Mouse (Mus musculus) embryo, embryonic 9.5 days (tissue): Measurements from ENCODE around the gene Sdhc.
"Not testable (repeated sequence)": the region's sequence is repeated elsewhere in the genome, so short reads cannot be mapped to it uniquely, and the experiment has no call there.

Experiments
- DNase-seq: peaks from one replicate; pipeline ENCODE4 v3.0.0-alpha.2; 2017; ENCODE audit errors: extremely low spot score

Sdhc gene

DNA sequence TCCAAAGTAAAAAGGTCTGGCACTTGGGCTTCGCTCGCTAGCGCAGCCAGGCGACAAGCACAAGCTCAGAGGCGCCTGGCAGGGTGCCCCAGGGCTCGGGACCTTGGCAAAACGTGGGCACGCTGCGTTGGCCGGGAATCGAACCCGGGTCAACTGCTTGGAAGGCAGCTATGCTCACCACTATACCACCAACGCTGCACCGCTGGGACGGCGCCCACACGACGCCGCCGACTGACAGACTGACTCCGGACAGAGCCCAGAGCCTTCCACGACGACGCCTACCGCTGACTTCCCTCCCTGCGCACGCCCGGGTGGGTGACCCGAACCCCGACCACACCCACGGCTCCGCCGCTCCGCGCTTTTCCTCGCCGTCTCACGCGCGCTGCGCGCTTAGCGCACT, 70.6 kb downstream of the Sdhc start:
- DNase-seq = not testable (repeated sequence)

DNA sequence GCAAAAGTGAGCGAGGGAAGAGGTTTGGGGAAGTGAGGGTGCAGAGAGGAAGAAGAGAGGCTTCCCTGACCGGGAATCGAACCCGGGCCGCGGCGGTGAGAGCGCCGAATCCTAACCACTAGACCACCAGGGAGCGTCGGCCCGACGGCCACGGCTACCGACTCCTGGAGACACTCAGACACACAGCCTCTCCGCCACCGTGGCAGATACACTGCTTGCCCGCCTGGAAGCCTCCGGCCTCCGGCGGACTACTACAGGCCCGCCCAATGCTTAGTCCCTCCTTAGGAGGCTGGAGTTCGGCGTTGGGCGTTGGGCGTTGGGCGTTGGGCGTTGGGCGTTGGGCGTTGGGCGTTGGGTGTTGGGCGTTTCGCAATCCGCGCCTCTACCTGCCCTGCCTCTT, 71.1 kb downstream of the Sdhc start:
- not testable (repeated sequence) for DNase-seq

DNA sequence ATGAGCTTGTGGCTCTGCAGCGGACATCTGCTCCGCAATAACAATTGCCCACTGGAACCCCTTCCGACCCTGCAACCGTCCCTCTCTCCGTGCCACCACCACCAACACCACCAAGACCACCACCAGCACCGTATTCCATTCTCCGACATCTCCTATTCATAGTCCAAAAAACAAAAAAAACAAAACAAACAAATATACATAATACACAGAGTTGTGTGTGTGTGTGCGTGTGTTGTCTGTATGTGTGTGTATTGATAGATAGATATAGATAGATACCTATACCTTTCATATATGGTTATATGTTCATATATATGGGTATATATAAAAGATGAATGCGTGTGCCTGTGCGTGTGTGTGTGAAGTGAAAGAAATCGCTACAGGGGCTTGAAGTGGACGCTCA, 72.0 kb downstream of the Sdhc start:
- DNase-seq = not testable (repeated sequence)

DNA sequence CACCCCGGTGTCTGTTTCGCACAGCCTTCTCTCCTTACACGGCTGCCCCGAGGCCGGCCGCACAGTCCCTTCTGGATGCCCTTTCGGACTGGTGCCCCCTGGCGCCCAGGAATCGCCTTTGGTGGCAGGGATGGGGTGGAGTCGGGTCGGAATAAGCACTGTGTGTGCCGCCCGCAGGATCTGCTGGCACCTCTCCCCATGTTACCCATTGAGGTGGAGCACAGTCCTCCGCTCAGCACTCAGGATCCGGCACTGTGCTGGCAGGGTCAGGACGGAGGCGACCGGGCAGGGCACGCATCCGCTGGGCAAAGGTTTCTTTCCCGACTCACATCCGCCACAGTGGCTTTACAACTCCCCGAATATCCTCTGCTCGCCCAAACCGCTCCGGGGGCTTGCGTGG, 72.4 kb downstream of the Sdhc start:
- DNase-seq = not testable (repeated sequence)

DNA sequence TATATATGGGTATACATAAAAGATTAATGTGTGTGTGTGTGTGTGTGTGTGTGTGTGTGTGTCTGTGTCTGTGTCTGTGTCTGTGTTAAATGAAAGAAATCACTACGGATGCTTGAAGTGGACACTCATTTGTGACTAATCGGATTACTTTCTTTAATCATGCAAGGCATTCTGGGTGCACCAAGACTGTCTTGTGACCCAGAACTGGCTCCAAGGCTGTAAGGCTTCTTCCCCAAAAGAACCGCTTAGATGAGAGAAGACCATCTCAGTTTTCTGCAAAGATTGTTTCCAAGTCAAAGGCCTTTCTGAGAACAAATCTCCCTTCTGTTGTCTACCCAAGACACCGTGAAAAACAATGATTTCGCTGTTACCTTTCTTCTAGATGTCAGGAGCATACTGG, 73.2 kb downstream of the Sdhc start:
- not testable (repeated sequence) for DNase-seq
